Mouse (Mus musculus) C2C12 (cell line): Measurements from ENCODE around the gene Ankrd63. TPM values are rescaled to one million over a fixed set of nuclear protein-coding genes. Genes with fewer than 3 reads are reported as not detected.
"Not testable (repeated sequence)": the region's sequence is repeated elsewhere in the genome, so short reads cannot be mapped to it uniquely, and the experiment has no call there.

Source experiments
- H3K27me3 ChIP-seq: one replicate; pipeline ENCODE4 v1.6.1; 2011; ENCODE audit not compliant: control insufficient read depth, insufficient read depth, insufficient read length
- H3K36me3 ChIP-seq: one replicate; pipeline ENCODE4 v1.6.1; 2011; ENCODE audit not compliant: control insufficient read depth, insufficient read depth
- H3K4me3 ChIP-seq: one replicate; pipeline ENCODE4 v1.5.1; 2011; ENCODE audit warnings: mild to moderate bottlenecking, control low read depth; ENCODE audit not compliant: poor library complexity, insufficient read depth, severe bottlenecking
- H3K79me2 ChIP-seq: one replicate; pipeline ENCODE4 v1.6.1; 2011; ENCODE audit not compliant: control insufficient read depth, insufficient read depth
- H3K79me3 ChIP-seq: one replicate; pipeline ENCODE4 v1.6.1; 2011; ENCODE audit warnings: low read depth, control low read depth
- H3ac ChIP-seq: one replicate; pipeline ENCODE3; 2011; ENCODE audit warnings: low read depth; ENCODE audit not compliant: control insufficient read depth, insufficient read length
- CEBPB ChIP-seq: IDR thresholded peaks from one replicate; pipeline ENCODE4 v1.6.1; 2011; ENCODE audit warnings: low read depth, mild to moderate bottlenecking, control low read depth, moderate library complexity
- CTCF ChIP-seq: IDR thresholded peaks from one replicate; pipeline ENCODE4 v1.5.1; 2011; ENCODE audit not compliant: control insufficient read depth, insufficient read depth, insufficient read length
- FOSL1 ChIP-seq: IDR thresholded peaks from one replicate; pipeline ENCODE4 v1.8.0; 2011; ENCODE audit warnings: mild to moderate bottlenecking, low read length; ENCODE audit not compliant: poor library complexity, insufficient read depth, severe bottlenecking
- MAX ChIP-seq: IDR thresholded peaks from one replicate; pipeline ENCODE4 v1.6.1; 2011; ENCODE audit warnings: mild to moderate bottlenecking, control low read depth
- MYOD1 ChIP-seq: IDR thresholded peaks from one replicate; pipeline ENCODE4 v1.6.1; 2011; ENCODE audit warnings: low read depth; ENCODE audit not compliant: control insufficient read depth, insufficient read length
- MYOG ChIP-seq: IDR thresholded peaks from one replicate; pipeline ENCODE4 v1.6.1; 2011; ENCODE audit not compliant: control insufficient read depth, insufficient read length; ENCODE audit errors: extremely low read depth
- USF1 ChIP-seq: IDR thresholded peaks from one replicate; pipeline ENCODE4 v1.6.1; 2011; ENCODE audit warnings: low read depth, mild to moderate bottlenecking, control low read depth, moderate library complexity
- polyA plus RNA-seq: library from polyadenylated mRNA; unstranded; fragments of >200 nt; fragmentation: generic; extraction: Trizol; gene quantifications from one replicate; pipeline ENCODE4 v1.2.1, GENCODE M21; 2012; ENCODE audit warnings: missing spikeins

Ankrd63 gene
- polyA plus RNA-seq, 1 experiment = 0.02 TPM

DNA sequence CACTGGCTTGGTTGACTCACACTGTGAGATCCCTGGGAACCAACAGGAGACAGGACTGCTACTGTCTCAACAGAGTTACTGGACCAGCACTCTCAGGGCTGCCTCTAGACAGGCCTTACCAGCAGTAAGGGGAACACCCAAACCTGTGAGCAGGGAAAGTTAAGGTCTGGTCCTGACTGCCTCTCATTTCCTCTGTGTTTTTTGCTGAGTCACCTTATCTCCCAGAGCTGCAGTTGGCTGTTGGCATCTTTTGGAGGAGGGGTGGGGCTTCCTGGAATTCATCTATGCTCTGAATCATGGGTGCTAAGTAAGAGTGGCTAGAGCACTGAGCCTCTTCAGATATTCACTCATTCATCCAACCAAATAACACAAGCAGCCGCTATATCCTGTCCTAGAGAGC is 44.7 kb downstream of the Ankrd63 start:
- Histone ChIP-seq H3K27me3 (no peaks in the 10 kb centered on the region), H3K79me2 (no peaks in the 10 kb centered on the region), H3K4me3 (no peak overlapping the region), H3ac (no peak overlapping the region), H3K36me3 (no peaks in the 10 kb centered on the region), H3K79me3 (no peaks in the 10 kb centered on the region)
- TF ChIP-seq MYOD1 = no peak
- TF ChIP-seq CTCF = no peak
- TF ChIP-seq MYOG = no peak
- TF ChIP-seq CEBPB = no peak
- no peak for TF ChIP-seq USF1
- no peak for TF ChIP-seq FOSL1

DNA sequence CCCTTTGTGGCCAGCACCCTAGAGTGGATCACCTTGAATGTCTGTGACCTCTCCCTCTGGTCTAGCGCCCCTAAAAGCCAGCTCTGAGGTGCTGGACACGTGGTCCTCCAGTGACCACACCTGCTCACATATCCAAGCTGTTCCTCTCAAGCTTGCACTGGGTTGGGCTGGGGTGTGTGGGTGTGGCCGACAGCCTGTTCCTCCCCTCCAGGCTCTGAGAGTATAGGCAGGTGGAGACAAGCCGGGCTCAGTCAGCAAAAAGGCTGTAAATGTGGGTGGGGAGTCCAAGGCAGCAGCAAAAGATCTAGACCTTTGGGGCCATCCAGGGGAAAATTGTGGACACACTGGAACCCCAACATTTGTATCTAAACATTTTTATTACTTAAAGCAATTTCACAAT is 45.3 kb downstream of the Ankrd63 start:
- Histone ChIP-seq H3ac (no peak overlapping the region), H3K36me3 (no peaks in the 10 kb centered on the region), H3K79me3 (no peaks in the 10 kb centered on the region), H3K27me3 (no peaks in the 10 kb centered on the region), H3K79me2 (no peaks in the 10 kb centered on the region), H3K4me3 (no peak overlapping the region)
- TF ChIP-seq FOSL1 (no peak), USF1 (no peak), MAX (no peak), MYOG (no peak), CEBPB (no peak)

DNA sequence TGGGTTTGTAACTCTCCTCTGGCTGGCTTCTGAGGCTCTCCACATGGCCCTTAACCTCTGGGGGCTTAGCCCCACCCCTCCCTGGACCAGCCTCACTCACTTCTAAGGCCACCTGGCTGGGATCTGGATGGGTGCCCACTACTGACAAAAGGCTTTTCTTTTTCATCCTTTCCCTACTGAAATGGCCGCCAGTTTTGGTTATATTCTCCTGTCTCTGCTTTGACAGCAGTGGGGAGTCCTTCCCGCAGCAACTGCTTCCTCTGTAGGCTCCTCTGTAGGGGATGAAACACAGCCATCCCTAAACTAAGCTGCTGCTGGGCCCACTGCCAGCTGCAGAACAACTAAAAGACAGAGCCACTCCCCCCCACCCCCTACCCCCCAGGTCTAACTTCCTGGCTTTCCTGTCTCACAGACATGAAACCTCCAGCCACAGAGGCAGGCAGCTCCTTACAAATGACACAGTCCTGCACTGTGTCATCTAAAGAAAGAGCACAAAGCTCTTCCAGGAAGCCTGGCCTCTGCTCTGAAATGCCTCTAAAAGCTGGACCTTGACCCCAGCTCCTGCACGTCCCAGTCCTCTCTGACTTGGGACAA is 47.0 kb downstream of the Ankrd63 start:
- no peaks in the 10 kb centered on the region for H3K36me3 ChIP-seq
- no peak overlapping the region for H3K4me3 ChIP-seq
- peaks cover 3% of the 10 kb centered on the region for H3K27me3 ChIP-seq
- H3K79me3 ChIP-seq = no peaks in the 10 kb centered on the region
- H3ac ChIP-seq = no peak overlapping the region
- no peaks in the 10 kb centered on the region for H3K79me2 ChIP-seq
- no peak for TF ChIP-seq MAX
- TF ChIP-seq MYOG = no peak
- no peak for TF ChIP-seq USF1
- TF ChIP-seq FOSL1 = no peak
- no peak for TF ChIP-seq MYOD1
- TF ChIP-seq CEBPB = no peak
- TF ChIP-seq CTCF = no peak

DNA sequence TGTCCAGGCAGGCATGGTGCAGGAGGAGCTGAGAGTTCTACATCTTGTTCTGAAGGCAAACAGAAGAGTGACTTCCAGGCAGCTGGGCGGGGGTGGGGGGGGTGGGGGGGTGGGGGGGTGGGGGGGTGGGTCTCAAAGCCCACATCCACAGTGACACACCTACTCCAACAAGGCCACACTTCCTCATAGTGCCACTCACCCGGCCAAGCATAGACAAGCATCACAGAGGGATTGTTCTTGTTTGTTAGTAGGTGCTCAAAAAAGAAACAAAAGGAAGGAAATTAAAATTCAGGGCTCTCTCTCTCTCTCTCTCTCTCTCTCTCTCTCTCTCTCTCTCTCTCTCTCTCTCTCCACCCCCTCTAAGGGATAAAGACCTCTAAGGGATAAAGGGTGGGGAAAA is 53.1 kb downstream of the Ankrd63 start:
- not testable (repeated sequence) for H3K36me3 ChIP-seq, H3K27me3 ChIP-seq, H3K79me2 ChIP-seq, H3K4me3 ChIP-seq, H3K79me3 ChIP-seq, H3ac ChIP-seq

Other genes with a start within 250 kb of the Ankrd63 start
- 230 TPM for gene Srp14, start 224.3 kb downstream of the Ankrd63 start, polyA plus RNA-seq
- 0.42 TPM for gene Bmf, start 154.3 kb downstream of the Ankrd63 start, polyA plus RNA-seq
- gene Bub1b, start 105.8 kb downstream of the Ankrd63 start, polyA plus RNA-seq = 54.9 TPM
- 0.13 TPM for gene Pak6, start 40.7 kb downstream of the Ankrd63 start, polyA plus RNA-seq
- gene Plcb2, start 24.5 kb upstream of the Ankrd63 start, polyA plus RNA-seq = not detected
- gene Inafm2, start 41.8 kb upstream of the Ankrd63 start, polyA plus RNA-seq = 10.3 TPM
- 9.3 TPM for gene Ccdc9b, start 58.7 kb upstream of the Ankrd63 start, polyA plus RNA-seq
- gene Phgr1, start 68.8 kb upstream of the Ankrd63 start, polyA plus RNA-seq = not detected
- gene Disp2, start 75.8 kb upstream of the Ankrd63 start, polyA plus RNA-seq = 0.05 TPM
- gene Knstrn, start 110.0 kb upstream of the Ankrd63 start, polyA plus RNA-seq = 76.0 TPM
- 15.2 TPM for gene Ivd, start 158.0 kb upstream of the Ankrd63 start, polyA plus RNA-seq
- gene Bahd1, start 196.4 kb upstream of the Ankrd63 start, polyA plus RNA-seq = 8.6 TPM
- gene Chst14, start 222.5 kb upstream of the Ankrd63 start, polyA plus RNA-seq = 21.3 TPM